Mouse (Mus musculus) mouse trophoblast stem cell (cell line): ENCODE results near the gene Grhpr.
"Not testable (repeated sequence)": the region's sequence is repeated elsewhere in the genome, so short reads cannot be mapped to it uniquely, and the experiment has no call there.

ENCODE experiments used
- in situ Hi-C, 2 experiments: fragments of 300-500 bp; cut with MseI, MboI; formaldehyde crosslinking; loops; 2 replicates in 1 of 2; 3 replicates in 1 of 2; pipeline ENCODE4 v1.15.1; 2025

The Grhpr gene

GRCm38 (mm10) chr4:45013537-45013936 lies 32.3 kb downstream of the Grhpr start:
- in situ Hi-C loops = loop anchor here in 1 of 2 experiments (10.0 kb wide), 1 partner anchor 271 kb away; no protein-coding TSS in a partner anchor

- in situ Hi-C loops = loop anchor here in 1 of 2 experiments (10.0 kb wide), 1 partner anchor 269 kb away; no protein-coding TSS in a partner anchor
Measured at GRCm38 (mm10) chr4:45015615-45016014, 34.4 kb downstream of the Grhpr start.

- in situ Hi-C loops = loop anchor here in 1 of 2 experiments (10.0 kb wide), 1 partner anchor 266 kb away; no protein-coding TSS in a partner anchor
Measured at GRCm38 (mm10) chr4:45018452-45018980, 37.3 kb downstream of the Grhpr start, which contains the start of gene Polr1e. Gene Polr1e (plus strand): TSS chr4:45018583.

- in situ Hi-C loops = loop anchor here in 1 of 2 experiments (10.0 kb wide), 1 partner anchor 266 kb away; no protein-coding TSS in a partner anchor
Measured at GRCm38 (mm10) chr4:45019009-45019408, 37.8 kb downstream of the Grhpr start.

- in situ Hi-C loops = no loop called here
Measured at GRCm38 (mm10) chr4:45026459-45026858, 45.3 kb downstream of the Grhpr start.

- in situ Hi-C loops = no loop called here
Measured at GRCm38 (mm10) chr4:45032586-45032985, 51.4 kb downstream of the Grhpr start.

- in situ Hi-C loops = no loop called here
Measured at GRCm38 (mm10) chr4:45034693-45035628, 53.8 kb downstream of the Grhpr start.

GRCm38 (mm10) chr4:45036048-45036447 lies 54.9 kb downstream of the Grhpr start:
- in situ Hi-C loops = no loop called here

GRCm38 (mm10) chr4:45036571-45036970 lies 55.4 kb downstream of the Grhpr start:
- in situ Hi-C loops = no loop called here

- in situ Hi-C loops = no loop called here
Measured at GRCm38 (mm10) chr4:45037455-45038410, 56.5 kb downstream of the Grhpr start.

- in situ Hi-C loops = not testable (repeated sequence)
Measured at GRCm38 (mm10) chr4:45038879-45039278, 57.7 kb downstream of the Grhpr start.

GRCm38 (mm10) chr4:45039546-45039945 lies 58.4 kb downstream of the Grhpr start:
- in situ Hi-C loops = not testable (repeated sequence)
